Mouse (Mus musculus) fibroblast of lung, adult 2 months (primary cell): ENCODE measurements at regions not wholly inside any gene's neighbourhood (a gene's known extent, or its start where the extent isn't known, plus 50 kb on each side); places are given as distances from the start of the nearest gene placed in this dataset.

ENCODE experiments used
- DNase-seq: peaks from one replicate; pipeline ENCODE4 v3.0.0-alpha.2; 2011; ENCODE audit warnings: low read depth

- DNase-seq: no peak
Observed at GRCm38 (mm10) chr17:82087141-82087540, 349.0 kb upstream of the Slc8a1 start.

- DNase-seq: no peak
Observed at GRCm38 (mm10) chr17:82080301-82080700, 342.1 kb upstream of the Slc8a1 start.
